Mouse (Mus musculus) cerebellum, adult 2 months (tissue): ENCODE measurements around the gene Lce3c. TPM values are rescaled to one million over a fixed set of nuclear protein-coding genes. Genes with fewer than 3 reads are reported as not detected.

Source experiments
- DNase-seq, 2 experiments: peaks; one replicate each; pipeline ENCODE4 v3.0.0; 2021
- H3K27ac ChIP-seq: fragments of 200-500 bp; 2 replicates; pipeline ENCODE4 v1.5.1; 2012; ENCODE audit warnings: low read length, control low read depth, inconsistent platforms; ENCODE audit not compliant: insufficient read depth
- H3K27me3 ChIP-seq: fragments of 200-500 bp; 2 replicates; pipeline ENCODE4 v1.6.1; 2012; ENCODE audit warnings: inconsistent platforms, mild to moderate bottlenecking, low read length, moderate library complexity; ENCODE audit not compliant: control insufficient read depth, insufficient read depth
- H3K4me1 ChIP-seq: fragments of 200-500 bp; 2 replicates; pipeline ENCODE4 v1.6.1; 2011; ENCODE audit warnings: low read length; ENCODE audit not compliant: control insufficient read depth, insufficient read depth
- H3K4me3 ChIP-seq: fragments of 200-500 bp; replicated peaks from 2 replicates; pipeline ENCODE3; 2011; ENCODE audit warnings: mild to moderate bottlenecking, low read depth, low read length, control low read depth; ENCODE audit not compliant: insufficient read depth
- CTCF ChIP-seq: fragments of 200-500 bp; IDR thresholded peaks from 2 replicates; pipeline ENCODE4 v1.5.1; 2011; ENCODE audit warnings: low read depth, mild to moderate bottlenecking, control low read depth, low read length, moderate library complexity, borderline replicate concordance; ENCODE audit not compliant: insufficient read depth
- POLR2A ChIP-seq: fragments of 200-500 bp; IDR thresholded peaks from 2 replicates; pipeline ENCODE4 v1.6.1; 2011; ENCODE audit warnings: low read length, control low read depth, borderline replicate concordance; ENCODE audit not compliant: insufficient read depth
- WGBS: fragments of 180-500 bp; shearing (Covaris S2); methylation state at CpG from one replicate; pipeline ENCODE4 v1.1.7; 2018; 5-methylcytosine and 5-hydroxymethylcytosine counted together
- polyA plus RNA-seq: library from polyadenylated mRNA; depleted of rRNA; stranded (reverse); fragments of >200 nt; gene quantifications from 2 replicates; pipeline ENCODE4 v1.2.3, GENCODE M21; 2012; rRNA removed

The Lce3c gene
- not detected in 2 replicates for polyA plus RNA-seq

- no peaks in the 10 kb centered on the region for H3K27me3 ChIP-seq
- H3K4me3 ChIP-seq, result no peak within 1 kb of the TSS
- H3K27ac ChIP-seq, result no peak within 1 kb of the TSS
- 86% methylated on average over 1 of the region's 1 CpGs for WGBS
- no peaks in the 10 kb centered on the region for H3K4me1 ChIP-seq
- TF ChIP-seq CTCF, result no peak
- no peak for TF ChIP-seq POLR2A
- DNase-seq, result no peak
Measured at GRCm38 (mm10) chr3:92944186-92944585, at the start of gene Lce3c. TSS of gene Lce3c (plus strand) at chr3:92944486.

DNA sequence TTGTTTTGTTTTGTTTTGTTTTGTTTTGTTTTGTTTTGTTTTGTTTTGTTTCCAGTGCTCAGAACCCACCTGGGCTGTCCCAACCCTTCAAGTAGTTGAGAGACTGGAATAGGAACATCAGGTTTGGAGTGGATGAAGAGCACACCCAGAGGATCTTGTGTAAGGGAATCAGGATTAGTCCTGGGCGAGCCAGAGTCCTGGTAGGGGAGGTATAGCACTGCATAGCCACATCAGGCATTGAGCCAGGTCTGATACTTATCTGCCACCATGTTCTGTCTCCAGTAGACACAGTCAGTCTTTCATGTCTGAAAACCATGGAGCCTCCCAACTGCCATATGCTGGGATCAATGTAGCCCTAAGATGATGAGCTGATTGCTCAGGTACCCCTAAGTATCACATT lies 49.8 kb upstream of the Lce3c start:
- no peak for DNase-seq
- no peaks in the 10 kb centered on the region for H3K27me3 ChIP-seq
- H3K4me3 ChIP-seq, result no peak overlapping the region
- no peak overlapping the region for H3K27ac ChIP-seq
- no peaks in the 10 kb centered on the region for H3K4me1 ChIP-seq
- no peak for TF ChIP-seq POLR2A
- TF ChIP-seq CTCF, result no peak
- 38% methylated on average over 1 of the region's 1 CpGs for WGBS

DNA sequence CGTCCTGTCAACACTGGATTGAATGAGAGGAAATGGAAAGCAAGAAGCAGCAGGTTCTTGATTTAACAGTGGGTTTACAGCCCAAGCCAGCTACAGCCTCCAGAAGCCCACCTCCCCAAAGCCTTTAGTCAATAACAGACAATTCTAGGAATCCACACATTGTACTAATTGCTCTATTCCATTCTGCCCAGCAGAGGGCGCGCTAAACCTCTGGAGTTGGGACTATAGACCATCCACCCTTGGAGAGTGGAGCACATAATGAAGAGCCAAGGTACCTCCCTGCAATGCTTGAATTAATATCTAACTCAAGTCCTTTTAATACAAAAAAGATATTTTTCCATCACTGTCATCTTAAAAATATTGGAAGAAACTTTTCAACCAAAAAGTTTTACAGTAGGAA lies 41.3 kb upstream of the Lce3c start:
- WGBS, result 24% methylated on average over 3 of the region's 3 CpGs
- DNase-seq, result no peak
- TF ChIP-seq POLR2A, result no peak
- peak; percentile 16; the same call in 1 of the 2 replicates for TF ChIP-seq CTCF

GRCm38 (mm10) chr3:92903640-92904039 lies 40.6 kb upstream of the Lce3c start:
- 21% methylated on average over 4 of the region's 4 CpGs for WGBS
- no peaks in the 10 kb centered on the region for H3K4me1 ChIP-seq
- no peak overlapping the region for H3K4me3 ChIP-seq
- no peak for DNase-seq
- TF ChIP-seq CTCF, result no peak
- no peak for TF ChIP-seq POLR2A
- H3K27me3 ChIP-seq, result no peaks in the 10 kb centered on the region
- H3K27ac ChIP-seq, result no peak overlapping the region

More for the DNA sequence above, 41.3 kb upstream of the Lce3c start:
- no peaks in the 10 kb centered on the region for H3K4me1 ChIP-seq
- H3K27me3 ChIP-seq, result no peaks in the 10 kb centered on the region
- no peak overlapping the region for H3K27ac ChIP-seq
- no peak overlapping the region for H3K4me3 ChIP-seq

DNA sequence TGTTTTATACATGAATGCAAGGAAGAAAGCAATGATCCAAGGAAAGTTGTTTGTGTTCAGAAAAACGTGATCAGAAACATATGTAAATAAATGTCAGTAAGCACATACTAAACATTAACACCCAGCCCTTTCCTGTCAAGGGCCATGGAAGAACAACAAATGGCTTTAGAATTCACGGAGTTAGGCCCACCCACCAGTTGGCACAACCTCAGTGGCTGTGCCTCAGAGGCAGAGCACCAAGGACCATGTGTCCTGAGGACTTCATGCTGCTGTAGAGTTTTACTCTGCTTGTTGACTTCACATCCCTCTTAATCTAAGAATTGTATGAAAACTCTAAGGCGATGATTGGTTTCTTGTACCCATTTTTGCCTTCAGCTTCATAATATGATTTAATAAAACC lies 39.1 kb upstream of the Lce3c start:
- H3K4me1 ChIP-seq, result no peaks in the 10 kb centered on the region
- H3K4me3 ChIP-seq, result no peak overlapping the region
- TF ChIP-seq POLR2A (no peak), CTCF (no peak)
- WGBS, result 47% methylated on average over 3 of the region's 3 CpGs
- no peak for DNase-seq
- H3K27me3 ChIP-seq, result no peaks in the 10 kb centered on the region
- no peak overlapping the region for H3K27ac ChIP-seq

DNA sequence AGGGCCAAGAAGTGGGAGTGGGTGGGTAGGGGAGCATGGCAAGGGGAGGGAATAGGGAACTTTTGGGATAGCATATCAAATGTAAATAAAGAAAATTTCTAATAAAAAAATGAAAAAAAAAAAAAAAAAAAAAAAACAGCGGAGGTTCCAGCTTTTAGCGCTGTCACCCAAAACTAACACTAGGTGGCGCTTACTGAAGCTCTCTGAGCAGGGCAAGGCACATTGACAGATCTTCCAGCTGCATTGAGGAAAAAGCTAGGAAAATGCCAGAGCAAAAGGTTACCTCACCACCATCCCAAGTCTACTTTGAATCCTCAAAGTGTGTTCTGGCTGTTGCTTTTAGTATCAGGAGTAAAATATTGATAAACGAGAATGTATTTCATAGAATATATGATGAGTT lies 36.7 kb upstream of the Lce3c start:
- H3K4me3 ChIP-seq, result no peak overlapping the region
- no peak for TF ChIP-seq POLR2A
- TF ChIP-seq CTCF, result 0 out of 2 replicates have a peak, but pooled peaks have one; percentile 21
- 28% methylated on average over 4 of the region's 4 CpGs for WGBS
- H3K4me1 ChIP-seq, result no peaks in the 10 kb centered on the region
- no peak for DNase-seq
- H3K27me3 ChIP-seq, result no peaks in the 10 kb centered on the region
- no peak overlapping the region for H3K27ac ChIP-seq

DNA sequence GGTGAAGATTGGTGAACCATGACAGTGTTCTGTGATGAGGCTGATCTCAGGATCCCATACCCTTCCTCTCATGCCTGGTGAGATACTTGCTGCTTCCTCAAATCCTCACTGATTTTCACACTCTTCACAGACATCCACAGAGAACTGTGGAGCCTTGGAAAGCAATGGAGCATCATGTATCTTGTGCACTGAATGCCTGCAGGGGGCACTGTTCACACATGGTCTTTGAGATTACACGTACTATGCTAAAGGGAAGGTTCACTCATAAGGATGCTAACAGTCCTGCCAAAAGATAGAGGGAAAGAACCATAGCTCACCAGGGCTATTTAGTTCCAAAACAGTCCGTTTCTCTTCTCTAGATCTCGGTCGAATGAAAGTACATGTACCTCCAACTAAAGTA lies 23.9 kb upstream of the Lce3c start:
- H3K27me3 ChIP-seq, result no peaks in the 10 kb centered on the region
- no peak for DNase-seq
- H3K27ac ChIP-seq, result no peak overlapping the region
- 65% methylated on average over 4 of the region's 4 CpGs for WGBS
- H3K4me3 ChIP-seq, result no peak overlapping the region
- H3K4me1 ChIP-seq, result no peaks in the 10 kb centered on the region
- no peak for TF ChIP-seq POLR2A
- no peak for TF ChIP-seq CTCF

DNA sequence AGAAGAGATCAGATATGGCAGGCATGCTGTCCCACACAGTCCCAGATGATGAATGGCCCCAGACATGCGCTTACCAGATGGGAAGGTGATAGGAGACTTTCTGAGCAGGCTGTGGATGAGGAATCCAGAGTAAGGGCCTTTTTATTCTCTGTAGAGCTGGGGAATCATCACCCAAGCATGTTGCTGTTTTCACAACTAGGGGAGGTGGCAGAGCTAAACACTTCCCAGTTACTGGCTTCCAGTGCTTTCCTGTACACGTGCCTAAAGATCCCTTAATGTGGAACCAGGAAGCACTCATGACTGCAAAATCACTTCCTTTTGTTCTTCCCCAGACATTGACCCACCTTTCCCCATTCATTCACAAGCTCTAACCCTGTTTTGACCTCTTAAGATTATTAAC lies 18.2 kb upstream of the Lce3c start, which contains the start of gene Lce3a:
TSS of gene Lce3a (minus strand) at position 101 of the 400 bp plus-strand sequence.
- H3K27ac ChIP-seq, result no peak within 1 kb of the TSS
- H3K4me3 ChIP-seq, result no peak within 1 kb of the TSS
- no peak for TF ChIP-seq POLR2A
- TF ChIP-seq CTCF, result no peak
- no peaks in the 10 kb centered on the region for H3K4me1 ChIP-seq
- H3K27me3 ChIP-seq, result no peaks in the 10 kb centered on the region
- WGBS, result 74% methylated on average over 2 of the region's 2 CpGs
- no peak for DNase-seq

GRCm38 (mm10) chr3:92932679-92933078 lies 11.6 kb upstream of the Lce3c start, which contains the start of gene Lce3b:
TSS of gene Lce3b (plus strand) at chr3:92932979.
- H3K27ac ChIP-seq, result no peak within 1 kb of the TSS
- no peak for TF ChIP-seq CTCF
- no peak for TF ChIP-seq POLR2A
- no peak within 1 kb of the TSS for H3K4me3 ChIP-seq
- DNase-seq, result no peak
- WGBS, result 40% methylated on average over 2 of the region's 2 CpGs
- no peaks in the 10 kb centered on the region for H3K27me3 ChIP-seq
- no peaks in the 10 kb centered on the region for H3K4me1 ChIP-seq
